Mouse (Mus musculus) kidney, embryonic 16.5 days (tissue): ENCODE data around the gene Vapb. TPM values are rescaled to one million over a fixed set of nuclear protein-coding genes. Genes with fewer than 3 reads are reported as not detected.
"Not testable (repeated sequence)": the region's sequence is repeated elsewhere in the genome, so short reads cannot be mapped to it uniquely, and the experiment has no call there.

Experiments
- ATAC-seq: fragments of 200-750 bp; cut with Nextera tagmentation; 2 replicates; pipeline ENCODE4 v1.8.0; 2017; ENCODE audit warnings: moderate TSS enrichment; ENCODE audit not compliant: low FRiP score, low TSS enrichment
- H3K27ac ChIP-seq: fragments of 300-500 bp; sonication (generic); 2 replicates; pipeline ENCODE4 v1.5.1; 2014; ENCODE audit warnings: low read length
- H3K27me3 ChIP-seq: fragments of 300-500 bp; sonication (generic); 2 replicates; pipeline ENCODE4 v1.6.1; 2014; ENCODE audit warnings: low read length, control low read depth, mixed read lengths; ENCODE audit not compliant: insufficient read depth
- H3K36me3 ChIP-seq: fragments of 300-500 bp; sonication (generic); 2 replicates; pipeline ENCODE4 v1.6.1; 2014; ENCODE audit warnings: low read length, control low read depth, mixed read lengths; ENCODE audit not compliant: insufficient read depth
- H3K4me1 ChIP-seq: fragments of 300-500 bp; sonication (generic); 2 replicates; pipeline ENCODE4 v1.6.1; 2014; ENCODE audit warnings: low read length, control low read depth, mixed read lengths; ENCODE audit not compliant: insufficient read depth
- H3K4me2 ChIP-seq: fragments of 300-500 bp; sonication (generic); replicated peaks from 2 replicates; pipeline ENCODE4 v1.6.1; 2014; ENCODE audit warnings: low read depth, low read length
- H3K4me3 ChIP-seq: fragments of 300-500 bp; sonication (generic); 2 replicates; pipeline ENCODE4 v1.5.1; 2014; ENCODE audit warnings: mild to moderate bottlenecking, low read length
- H3K9ac ChIP-seq: fragments of 300-500 bp; sonication (generic); replicated peaks from 2 replicates; pipeline ENCODE4 v1.6.1; 2014; ENCODE audit warnings: low read length
- H3K9me3 ChIP-seq: fragments of 300-500 bp; sonication (generic); 2 replicates; pipeline ENCODE4 v1.6.1; 2016; ENCODE audit warnings: low read length, control low read depth
- WGBS: fragments of 180-500 bp; shearing (Covaris S2); extraction: QIAGEN DNeasy Blood & Tissue Kit; methylation state at CpG from one replicate; pipeline ENCODE4 v1.1.7; 2014; 5-methylcytosine and 5-hydroxymethylcytosine counted together
- polyA plus RNA-seq: library from polyadenylated mRNA; unstranded; fragments of >200 nt; fragmentation: Nextera tagmentation; extraction: Ambion mirVana; gene quantifications from 2 replicates; pipeline ENCODE4 v1.2.1, GENCODE M21; 2015

The Vapb gene
- polyA plus RNA-seq: 18.2 and 24.2 TPM in 2 replicates

- peak within 1 kb of the TSS; percentile 78 for H3K4me2 ChIP-seq
- H3K27ac ChIP-seq: peak within 1 kb of the TSS; percentile 45
- H3K36me3 ChIP-seq: no peaks in the 10 kb centered on the region
- peak within 1 kb of the TSS; percentile 71 for H3K9ac ChIP-seq
- no peaks in the 10 kb centered on the region for H3K27me3 ChIP-seq
- H3K9me3 ChIP-seq: no peaks in the 10 kb centered on the region
- H3K4me1 ChIP-seq: peaks cover 41% of the 10 kb centered on the region
- ATAC-seq: peak; percentile 96
- under 1% methylated on average over 63 of the region's 70 CpGs for WGBS
- peak within 1 kb of the TSS; percentile 68 for H3K4me3 ChIP-seq
Measured at GRCm38 (mm10) chr2:173737222-173737989, at the start of gene Vapb. Vapb (plus strand) TSS chr2:173737511.

GRCm38 (mm10) chr2:173689835-173690234 is 47.5 kb upstream of the Vapb start:
- Histone ChIP-seq H3K4me2 (no peak overlapping the region), H3K36me3 (peaks cover 27% of the 10 kb centered on the region), H3K27me3 (no peaks in the 10 kb centered on the region), H3K4me3 (no peak overlapping the region), H3K27ac (no peak overlapping the region), H3K4me1 (peaks cover 12% of the 10 kb centered on the region), H3K9ac (no peak overlapping the region), H3K9me3 (no peaks in the 10 kb centered on the region)
- no peak for ATAC-seq

- Histone ChIP-seq H3K4me1 (peaks cover 2% of the 10 kb centered on the region; the same call in 1 of the 2 replicates), H3K4me3 (no peak overlapping the region), H3K9me3 (no peaks in the 10 kb centered on the region), H3K4me2 (no peak overlapping the region), H3K27me3 (no peaks in the 10 kb centered on the region), H3K36me3 (peaks cover 44% of the 10 kb centered on the region), H3K27ac (no peak overlapping the region), H3K9ac (no peak overlapping the region)
- WGBS: 95% methylated on average over 6 of the region's 6 CpGs
- ATAC-seq: no peak
Measured at GRCm38 (mm10) chr2:173691748-173692147, 45.6 kb upstream of the Vapb start.

GRCm38 (mm10) chr2:173692693-173693092 is 44.6 kb upstream of the Vapb start:
- Histone ChIP-seq H3K36me3 (peaks cover 54% of the 10 kb centered on the region), H3K9me3 (no peaks in the 10 kb centered on the region), H3K9ac (no peak overlapping the region), H3K4me3 (no peak overlapping the region), H3K4me2 (no peak overlapping the region), H3K4me1 (no peaks in the 10 kb centered on the region), H3K27ac (no peak overlapping the region), H3K27me3 (no peaks in the 10 kb centered on the region)
- WGBS: 92% methylated on average over 2 of the region's 2 CpGs
- ATAC-seq: no peak

GRCm38 (mm10) chr2:173698850-173699249 is 38.5 kb upstream of the Vapb start:
- peaks cover 64% of the 10 kb centered on the region for H3K36me3 ChIP-seq
- no peak overlapping the region for H3K4me3 ChIP-seq
- no peak overlapping the region for H3K9ac ChIP-seq
- ATAC-seq: no peak
- H3K27ac ChIP-seq: no peak overlapping the region
- H3K4me1 ChIP-seq: peaks cover 10% of the 10 kb centered on the region
- H3K27me3 ChIP-seq: no peaks in the 10 kb centered on the region
- H3K4me2 ChIP-seq: no peak overlapping the region
- 89% methylated on average over 3 of the region's 3 CpGs for WGBS
- no peaks in the 10 kb centered on the region for H3K9me3 ChIP-seq

GRCm38 (mm10) chr2:173702096-173702866 is 35.0 kb upstream of the Vapb start:
- Histone ChIP-seq H3K27ac (peak overlapping the region; percentile 76), H3K4me1 (peaks cover 10% of the 10 kb centered on the region), H3K27me3 (no peaks in the 10 kb centered on the region), H3K4me3 (no peak overlapping the region), H3K9ac (0 out of 2 replicates have a peak overlapping the region, but pooled peaks have one; percentile 13), H3K4me2 (no peak overlapping the region), H3K9me3 (no peaks in the 10 kb centered on the region), H3K36me3 (peaks cover 49% of the 10 kb centered on the region)
- 55% methylated on average over 16 of the region's 16 CpGs for WGBS
- peak; percentile 59; the same call in 1 of the 2 replicates for ATAC-seq

GRCm38 (mm10) chr2:173702867-173703237 is 34.5 kb upstream of the Vapb start:
- ATAC-seq: 0 out of 2 replicates have a peak, but pooled peaks have one; percentile 39
- no peak overlapping the region for H3K4me3 ChIP-seq
- H3K4me2 ChIP-seq: no peak overlapping the region
- peak overlapping the region; percentile 76 for H3K27ac ChIP-seq
- peak overlapping the region; percentile 2; the same call in 1 of the 2 replicates for H3K9ac ChIP-seq
- peaks cover 10% of the 10 kb centered on the region for H3K4me1 ChIP-seq
- no peaks in the 10 kb centered on the region for H3K27me3 ChIP-seq
- H3K9me3 ChIP-seq: no peaks in the 10 kb centered on the region
- 71% methylated on average over 12 of the region's 12 CpGs for WGBS
- peaks cover 44% of the 10 kb centered on the region for H3K36me3 ChIP-seq

GRCm38 (mm10) chr2:173705827-173706551 is 31.3 kb upstream of the Vapb start:
- Histone ChIP-seq H3K36me3 (peaks cover 20% of the 10 kb centered on the region), H3K27me3 (no peaks in the 10 kb centered on the region), H3K4me1 (peaks cover 10% of the 10 kb centered on the region), H3K27ac (no peak overlapping the region), H3K4me2 (no peak overlapping the region), H3K9me3 (no peaks in the 10 kb centered on the region), H3K4me3 (no peak overlapping the region), H3K9ac (no peak overlapping the region)
- 88% methylated on average over 15 of the region's 15 CpGs for WGBS
- ATAC-seq: no peak

- not testable (repeated sequence) for H3K27me3 ChIP-seq, H3K9ac ChIP-seq, H3K9me3 ChIP-seq, H3K4me2 ChIP-seq, H3K27ac ChIP-seq, H3K4me1 ChIP-seq, ATAC-seq, H3K4me3 ChIP-seq
- peaks cover 16% of the 10 kb centered on the region for H3K36me3 ChIP-seq
Measured at GRCm38 (mm10) chr2:173707626-173708025, 29.7 kb upstream of the Vapb start.
